Mouse (Mus musculus) neural tube, embryonic 13.5 days (tissue): ENCODE measurements around the gene Styxl1. TPM values are rescaled to one million over a fixed set of nuclear protein-coding genes. Genes with fewer than 3 reads are reported as not detected.

Experiments used
- ATAC-seq: fragments of 200-750 bp; cut with Nextera tagmentation; 2 replicates; pipeline ENCODE4 v1.8.0; 2017; ENCODE audit warnings: low read depth, mild to moderate bottlenecking, moderate TSS enrichment, moderate library complexity
- H3K27ac ChIP-seq: fragments of 300-500 bp; sonication (generic); replicated peaks from 2 replicates; pipeline ENCODE4 v1.5.1; 2015; ENCODE audit warnings: moderate library complexity, mild to moderate bottlenecking, inconsistent platforms
- H3K27me3 ChIP-seq: fragments of 300-500 bp; sonication (generic); 2 replicates; pipeline ENCODE4 v1.6.1; 2015; ENCODE audit warnings: mild to moderate bottlenecking, inconsistent platforms
- H3K36me3 ChIP-seq: fragments of 300-500 bp; sonication (generic); 2 replicates; pipeline ENCODE4 v1.6.1; 2015; ENCODE audit warnings: mild to moderate bottlenecking, inconsistent platforms
- H3K4me1 ChIP-seq: fragments of 300-500 bp; sonication (generic); replicated peaks from 2 replicates; pipeline ENCODE4 v1.6.1; 2015; ENCODE audit warnings: inconsistent platforms
- H3K4me2 ChIP-seq: fragments of 300-500 bp; sonication (generic); 2 replicates; pipeline ENCODE4 v1.6.1; 2015; ENCODE audit warnings: inconsistent platforms, mild to moderate bottlenecking, moderate library complexity
- H3K4me3 ChIP-seq: fragments of 300-500 bp; sonication (generic); 2 replicates; pipeline ENCODE4 v1.5.1; 2015; ENCODE audit warnings: mild to moderate bottlenecking, inconsistent platforms
- H3K9ac ChIP-seq: fragments of 300-500 bp; sonication (generic); 2 replicates; pipeline ENCODE4 v1.6.1; 2015; ENCODE audit warnings: moderate library complexity, mild to moderate bottlenecking, inconsistent platforms
- H3K9me3 ChIP-seq: fragments of 300-500 bp; sonication (generic); 2 replicates; pipeline ENCODE4 v1.6.1; 2016; ENCODE audit warnings: inconsistent platforms
- WGBS: fragments of 180-500 bp; shearing (Covaris S2); methylation state at CpG from one replicate; pipeline ENCODE4 v1.1.7; 2015; 5-methylcytosine and 5-hydroxymethylcytosine counted together
- polyA plus RNA-seq: library from polyadenylated mRNA; unstranded; fragments of >200 nt; fragmentation: Nextera tagmentation; extraction: Ambion mirVana; gene quantifications from 2 replicates; pipeline ENCODE4 v1.2.1, GENCODE M21; 2015

Styxl1 gene
- polyA plus RNA-seq, 1 experiment from 2014 or later = not detected

DNA sequence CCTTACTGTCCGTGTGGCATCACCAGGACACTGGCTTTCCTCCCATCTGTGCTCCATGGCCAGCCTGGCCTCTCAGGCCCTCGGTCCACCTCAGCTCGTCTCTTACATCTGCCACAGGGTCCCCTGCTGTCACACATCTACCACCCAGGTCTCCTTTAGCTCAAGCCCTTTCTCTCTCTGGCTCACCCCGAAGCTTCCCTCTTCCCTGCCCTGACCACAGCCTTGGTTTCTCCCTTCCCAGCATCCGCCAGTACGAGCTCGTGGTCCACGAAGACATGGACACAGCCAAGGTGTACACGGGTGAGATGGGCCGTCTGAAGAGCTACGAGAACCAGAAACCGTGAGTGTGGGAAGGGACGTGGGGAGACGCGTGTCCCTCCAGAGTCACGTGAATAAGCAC lies 46.9 kb downstream of the Styxl1 start:
- no peak overlapping the region for H3K27ac ChIP-seq
- no peaks in the 10 kb centered on the region for H3K27me3 ChIP-seq
- H3K36me3 ChIP-seq = peaks cover 81% of the 10 kb centered on the region
- H3K4me1 ChIP-seq = peaks cover 20% of the 10 kb centered on the region
- no peak overlapping the region for H3K4me3 ChIP-seq
- 95% methylated on average over 16 of the region's 16 CpGs for WGBS
- no peaks in the 10 kb centered on the region for H3K9me3 ChIP-seq
- H3K4me2 ChIP-seq = no peak overlapping the region
- H3K9ac ChIP-seq = no peak overlapping the region
- no peak for ATAC-seq

DNA sequence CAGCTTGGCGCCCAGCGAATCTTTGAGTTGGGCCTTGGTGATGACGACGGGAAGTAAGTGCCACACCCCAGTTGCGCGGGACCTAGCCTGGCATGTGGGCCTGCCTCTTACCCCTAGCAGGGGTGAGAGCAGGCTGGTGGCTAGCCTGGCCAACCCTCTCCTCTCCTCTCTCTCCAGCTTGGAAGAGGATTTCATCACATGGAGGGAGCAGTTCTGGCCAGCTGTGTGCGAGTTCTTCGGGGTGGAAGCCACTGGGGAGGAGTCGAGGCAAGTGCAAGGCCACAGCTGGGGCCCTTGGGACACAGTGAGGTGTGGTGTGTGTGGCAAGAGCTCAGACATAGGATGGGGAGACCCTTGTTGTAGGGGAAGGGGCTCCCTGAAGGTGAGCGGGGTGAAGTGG lies 47.3 kb downstream of the Styxl1 start:
- H3K36me3 ChIP-seq = peaks cover 77% of the 10 kb centered on the region
- 94% methylated on average over 10 of the region's 10 CpGs for WGBS
- no peaks in the 10 kb centered on the region for H3K9me3 ChIP-seq
- no peak for ATAC-seq
- no peak overlapping the region for H3K4me3 ChIP-seq
- no peaks in the 10 kb centered on the region for H3K27me3 ChIP-seq
- H3K9ac ChIP-seq = no peak overlapping the region
- no peak overlapping the region for H3K27ac ChIP-seq
- H3K4me1 ChIP-seq = peaks cover 24% of the 10 kb centered on the region
- no peak overlapping the region for H3K4me2 ChIP-seq

DNA sequence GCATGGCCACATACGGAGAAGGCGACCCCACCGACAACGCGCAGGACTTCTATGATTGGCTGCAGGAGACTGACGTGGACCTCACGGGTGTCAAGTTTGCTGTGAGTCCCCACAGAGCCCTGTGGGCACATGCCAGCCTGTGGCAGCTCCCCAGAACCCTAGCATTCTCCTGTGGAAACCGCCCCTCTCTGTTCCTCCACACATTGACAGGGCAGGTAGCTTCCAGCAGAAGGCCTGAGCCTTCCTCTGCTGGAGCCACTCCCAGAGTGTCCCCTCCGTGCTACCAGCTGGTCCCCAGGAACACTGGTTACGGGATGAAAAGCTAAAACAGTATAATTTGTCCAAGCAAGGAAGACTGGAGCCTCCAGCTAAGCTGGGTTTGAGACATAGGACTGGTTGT lies 47.9 kb downstream of the Styxl1 start:
- no peaks in the 10 kb centered on the region for H3K9me3 ChIP-seq
- no peak for ATAC-seq
- H3K9ac ChIP-seq = no peak overlapping the region
- H3K27me3 ChIP-seq = no peaks in the 10 kb centered on the region
- H3K27ac ChIP-seq = no peak overlapping the region
- H3K4me2 ChIP-seq = no peak overlapping the region
- peaks cover 71% of the 10 kb centered on the region for H3K36me3 ChIP-seq
- peaks cover 30% of the 10 kb centered on the region for H3K4me1 ChIP-seq
- H3K4me3 ChIP-seq = no peak overlapping the region
- WGBS = 97% methylated on average over 10 of the region's 10 CpGs

GRCm38 (mm10) chr5:135729351-135729750 lies 48.8 kb downstream of the Styxl1 start:
- no peak overlapping the region for H3K4me2 ChIP-seq
- H3K27me3 ChIP-seq = no peaks in the 10 kb centered on the region
- no peaks in the 10 kb centered on the region for H3K9me3 ChIP-seq
- H3K4me3 ChIP-seq = no peak overlapping the region
- peaks cover 61% of the 10 kb centered on the region for H3K36me3 ChIP-seq
- H3K9ac ChIP-seq = no peak overlapping the region
- H3K4me1 ChIP-seq = peaks cover 40% of the 10 kb centered on the region
- WGBS = 90% methylated on average over 13 of the region's 13 CpGs
- H3K27ac ChIP-seq = no peak overlapping the region
- no peak for ATAC-seq

DNA sequence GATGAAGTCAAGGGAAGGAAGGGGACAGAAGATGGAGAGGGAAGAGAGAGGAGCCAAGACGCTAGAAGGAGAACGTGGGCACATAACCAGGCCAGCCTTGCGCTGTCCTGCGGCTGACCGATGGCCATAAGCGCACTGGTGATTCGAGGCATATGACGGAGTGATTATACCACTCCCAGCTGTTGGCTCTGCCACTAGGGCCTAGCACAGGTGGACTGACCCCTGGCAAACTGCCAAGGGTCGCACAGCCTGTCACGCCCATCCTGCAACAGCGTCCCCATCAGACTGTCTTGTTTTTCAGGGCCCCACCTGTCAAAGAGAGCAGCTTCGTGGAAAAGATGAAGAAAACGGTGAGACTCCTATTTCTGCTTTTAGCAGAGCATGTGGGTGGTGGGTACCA lies 49.8 kb downstream of the Styxl1 start:
- WGBS = 93% methylated on average over 13 of the region's 13 CpGs
- peaks cover 51% of the 10 kb centered on the region for H3K36me3 ChIP-seq

GRCm38 (mm10) chr5:135727871-135728270 lies 50.3 kb downstream of the Styxl1 start:
- peaks cover 54% of the 10 kb centered on the region for H3K4me1 ChIP-seq
- ATAC-seq = no peak
- no peak overlapping the region for H3K9ac ChIP-seq
- no peaks in the 10 kb centered on the region for H3K27me3 ChIP-seq
- no peaks in the 10 kb centered on the region for H3K9me3 ChIP-seq
- H3K4me2 ChIP-seq = no peak overlapping the region
- 92% methylated on average over 9 of the region's 9 CpGs for WGBS
- H3K4me3 ChIP-seq = no peak overlapping the region
- peaks cover 46% of the 10 kb centered on the region for H3K36me3 ChIP-seq
- H3K27ac ChIP-seq = no peak overlapping the region

More for the DNA sequence above, 49.8 kb downstream of the Styxl1 start:
- Histone ChIP-seq H3K27ac (no peak overlapping the region), H3K4me3 (no peak overlapping the region), H3K4me2 (no peak overlapping the region), H3K9ac (no peak overlapping the region), H3K9me3 (no peaks in the 10 kb centered on the region), H3K4me1 (peaks cover 49% of the 10 kb centered on the region), H3K27me3 (no peaks in the 10 kb centered on the region)
- no peak for ATAC-seq

- Histone ChIP-seq H3K27me3 (no peaks in the 10 kb centered on the region), H3K36me3 (peaks cover 36% of the 10 kb centered on the region), H3K9me3 (no peaks in the 10 kb centered on the region), H3K4me3 (0 out of 2 replicates have a peak overlapping the region, but pooled peaks have one; percentile 32), H3K4me1 (peaks cover 60% of the 10 kb centered on the region), H3K4me2 (peak overlapping the region; percentile 57), H3K27ac (peak overlapping the region; percentile 96), H3K9ac (peak overlapping the region; percentile 66)
- ATAC-seq = no peak
- WGBS = 62% methylated on average over 2 of the region's 2 CpGs
Measured at GRCm38 (mm10) chr5:135726641-135727346, 51.4 kb downstream of the Styxl1 start.

DNA sequence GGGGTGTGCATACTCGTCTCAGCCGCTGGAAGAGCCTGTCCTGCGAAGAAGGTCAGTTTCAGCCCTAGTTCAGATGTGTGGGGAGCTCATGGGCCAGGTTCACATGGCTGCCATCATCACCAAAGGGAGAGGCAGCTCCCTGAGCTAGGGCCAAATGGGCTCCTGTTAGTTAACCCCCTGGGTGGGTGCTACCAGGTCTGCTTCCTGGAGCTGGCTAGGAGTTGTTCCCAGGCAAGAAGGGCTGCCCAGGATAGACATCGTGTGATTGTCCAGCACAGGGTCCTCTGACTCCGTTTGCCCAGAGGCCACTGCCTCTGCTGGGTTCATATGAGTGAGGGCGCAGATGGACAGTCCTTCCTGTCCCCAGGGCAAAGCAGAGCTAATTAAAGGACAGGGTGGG lies 52.2 kb downstream of the Styxl1 start:
- peak; percentile 12 for ATAC-seq
- peaks cover 28% of the 10 kb centered on the region for H3K36me3 ChIP-seq
- no peaks in the 10 kb centered on the region for H3K9me3 ChIP-seq
- WGBS = 25% methylated on average over 6 of the region's 6 CpGs
- no peaks in the 10 kb centered on the region for H3K27me3 ChIP-seq
- H3K4me1 ChIP-seq = peaks cover 60% of the 10 kb centered on the region
- peak overlapping the region; percentile 66 for H3K9ac ChIP-seq
- H3K4me3 ChIP-seq = peak overlapping the region; percentile 32
- H3K4me2 ChIP-seq = peak overlapping the region; percentile 57
- peak overlapping the region; percentile 96 for H3K27ac ChIP-seq

DNA sequence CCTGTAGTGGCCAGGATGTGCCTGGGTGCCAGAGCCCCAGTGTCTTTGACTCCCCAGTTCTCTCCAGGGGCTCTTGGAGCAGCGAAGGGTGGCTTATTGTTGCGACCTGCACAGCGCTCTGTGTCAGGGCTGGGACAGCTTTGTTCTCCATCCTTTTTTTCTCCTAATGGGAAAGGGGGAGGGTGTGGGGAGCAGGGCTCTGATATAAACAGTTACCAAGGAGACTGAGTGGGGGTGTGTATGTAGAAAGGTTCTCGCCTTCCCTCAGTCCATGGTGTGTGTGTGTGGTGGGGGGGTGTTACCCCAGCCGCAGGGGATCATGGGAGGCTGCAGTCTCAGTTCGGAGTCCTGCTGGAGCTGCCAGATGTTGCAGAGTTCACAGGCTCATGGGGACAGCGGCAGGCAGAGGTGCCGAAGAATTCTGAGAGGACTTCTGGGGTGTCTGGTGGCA lies 52.8 kb downstream of the Styxl1 start:
- H3K9ac ChIP-seq = peak overlapping the region; percentile 66
- H3K4me3 ChIP-seq = peak overlapping the region; percentile 32
- peak overlapping the region; percentile 57 for H3K4me2 ChIP-seq
- peak; percentile 93 for ATAC-seq
- no peaks in the 10 kb centered on the region for H3K27me3 ChIP-seq
- WGBS = 3% methylated on average over 8 of the region's 8 CpGs
- H3K9me3 ChIP-seq = no peaks in the 10 kb centered on the region
- H3K4me1 ChIP-seq = peaks cover 60% of the 10 kb centered on the region
- peak overlapping the region; percentile 96 for H3K27ac ChIP-seq
- peaks cover 22% of the 10 kb centered on the region for H3K36me3 ChIP-seq

DNA sequence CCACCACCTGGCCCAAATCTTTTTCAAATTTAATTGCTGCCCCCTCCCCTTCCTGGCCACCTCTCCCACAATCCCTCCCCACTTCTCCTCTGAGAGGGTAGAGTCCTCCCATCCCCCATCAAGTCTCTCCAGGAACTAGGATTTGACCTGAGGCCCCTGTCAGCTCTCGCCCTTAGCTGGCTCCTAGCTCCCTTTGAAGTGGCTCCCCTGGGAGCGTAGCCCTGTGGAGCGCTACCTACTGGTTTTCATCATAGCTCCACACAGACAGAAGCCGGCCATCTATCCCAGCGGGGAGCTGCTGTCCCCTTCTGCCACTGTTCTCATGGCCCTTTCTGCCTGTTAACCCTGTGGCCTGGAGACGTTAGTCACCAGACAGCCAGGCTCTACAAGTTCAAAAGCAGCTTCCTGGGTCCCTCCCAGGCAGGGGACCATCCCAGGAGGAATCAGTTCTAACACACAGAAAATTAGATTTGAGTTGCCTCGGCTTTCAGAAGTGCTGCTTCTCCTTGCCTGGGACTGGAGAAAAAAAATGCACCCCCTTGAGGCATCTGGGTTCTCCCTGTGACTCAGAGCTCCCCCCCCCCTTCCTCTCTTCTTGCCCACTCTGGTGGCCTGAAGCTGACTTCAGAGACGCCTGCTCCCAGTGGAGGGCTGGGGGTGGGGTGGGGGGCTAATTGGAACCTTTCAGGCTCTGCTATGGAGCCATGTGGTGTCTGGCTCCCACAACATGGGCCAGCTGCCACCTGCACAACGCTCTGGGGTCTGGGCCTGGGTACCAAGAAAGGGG lies 53.5 kb downstream of the Styxl1 start:
- Histone ChIP-seq H3K4me1 (peaks cover 60% of the 10 kb centered on the region), H3K4me2 (peak overlapping the region; percentile 57), H3K9me3 (no peaks in the 10 kb centered on the region), H3K4me3 (no peak overlapping the region), H3K9ac (peak overlapping the region; percentile 66), H3K27ac (peak overlapping the region; percentile 96), H3K36me3 (peaks cover 18% of the 10 kb centered on the region), H3K27me3 (no peaks in the 10 kb centered on the region)
- peak; percentile 79 for ATAC-seq
- WGBS = under 1% methylated on average over 9 of the region's 9 CpGs

DNA sequence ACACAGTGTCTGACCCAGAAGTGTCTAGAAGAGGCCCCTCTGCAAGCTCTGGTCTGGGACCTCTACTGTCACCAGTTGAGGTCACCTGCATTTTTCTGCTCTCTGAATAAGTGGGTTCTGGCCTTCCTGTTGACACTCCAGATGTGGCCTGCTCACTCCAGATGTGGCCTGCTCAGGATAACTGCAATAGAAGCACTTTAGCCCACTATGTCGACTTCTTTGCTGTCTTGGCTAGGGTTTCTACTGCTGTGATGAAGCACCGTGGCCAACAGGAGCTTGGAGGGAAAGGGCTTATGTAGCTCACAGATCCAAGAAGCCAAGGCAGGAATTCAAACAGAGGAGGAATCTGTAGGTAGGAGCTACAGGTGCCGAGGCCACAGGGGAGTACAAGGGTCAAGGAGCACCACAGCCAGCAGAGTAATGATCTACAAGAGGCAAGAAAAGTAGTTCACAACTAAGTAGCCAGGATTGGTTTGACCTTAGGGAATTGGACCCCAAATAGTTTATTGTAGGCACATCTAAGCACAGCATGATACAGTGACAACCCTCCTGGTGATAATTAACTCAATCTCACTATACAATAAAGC lies 54.9 kb downstream of the Styxl1 start:
- no peak for ATAC-seq
- Histone ChIP-seq H3K4me3 (no peak overlapping the region), H3K4me1 (peaks cover 57% of the 10 kb centered on the region), H3K27ac (no peak overlapping the region), H3K27me3 (no peaks in the 10 kb centered on the region), H3K9me3 (no peaks in the 10 kb centered on the region), H3K4me2 (no peak overlapping the region), H3K9ac (no peak overlapping the region), H3K36me3 (peaks cover 14% of the 10 kb centered on the region; the same call in 1 of the 2 replicates)
- 73% methylated on average over 3 of the region's 3 CpGs for WGBS

- Histone ChIP-seq H3K4me2 (no peak overlapping the region), H3K4me1 (peaks cover 48% of the 10 kb centered on the region), H3K36me3 (peaks cover 24% of the 10 kb centered on the region), H3K4me3 (no peak overlapping the region), H3K27me3 (no peaks in the 10 kb centered on the region), H3K27ac (no peak overlapping the region), H3K9me3 (no peaks in the 10 kb centered on the region), H3K9ac (no peak overlapping the region)
- WGBS = 81% methylated on average over 11 of the region's 11 CpGs
- ATAC-seq = no peak
Measured at GRCm38 (mm10) chr5:135722121-135722520, 56.1 kb downstream of the Styxl1 start.
